Mouse (Mus musculus): ENCODE data around the gene Gm21958. TPM values are rescaled to one million over a fixed set of nuclear protein-coding genes. Genes with fewer than 3 reads are reported as not detected.
A peak's percentile ranks its signal among the peaks of the same experiment; 100 is the strongest.

Gm21958 gene
- 1.5 TPM in 1 of 2 replicates, not detected in the other for polyA plus RNA-seq (2015; fragmentation: Nextera tagmentation; extraction: Ambion mirVana)

DNA sequence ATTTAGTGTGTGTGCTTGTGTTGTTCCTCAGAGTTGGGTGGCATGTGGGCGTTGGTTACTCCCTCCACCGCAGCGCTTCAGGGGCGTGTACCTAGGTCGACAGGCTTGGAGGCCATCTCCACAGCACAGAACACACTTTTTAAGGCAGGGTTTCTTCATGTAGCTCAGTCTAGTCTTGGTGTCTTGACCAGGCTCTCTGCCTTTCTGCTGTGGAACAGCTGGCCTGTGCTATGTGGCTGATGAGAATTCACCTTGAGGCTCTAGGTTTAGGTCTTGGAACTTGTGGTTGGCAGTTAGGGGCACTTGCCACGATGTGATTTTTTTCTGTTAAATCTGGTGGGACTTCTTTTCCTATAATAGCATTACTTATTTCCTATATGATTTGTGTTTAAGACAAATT lies at the start of gene Gm21958:
Gene Gm21958, minus strand, starts transcription at position 101 of the 400 bp plus-strand sequence.
- WGBS: 90% methylated on average over 6 of the region's 6 CpGs
- Histone ChIP-seq H3K4me1 (no peaks in the 10 kb centered on the region), H3K4me3 (replicated peaks) (no peak within 1 kb of the TSS), H3K9me3 (replicated peaks) (no peaks in the 10 kb centered on the region), H3K27me3 (no peaks in the 10 kb centered on the region), H3K36me3 (peaks cover 86% of the 10 kb centered on the region), H3K4me2 (no peak within 1 kb of the TSS), H3K9ac (no peak within 1 kb of the TSS), H3K27ac (no peak within 1 kb of the TSS)
- ATAC-seq (replicated peaks; ENCODE audit: low FRiP score): no peak

DNA sequence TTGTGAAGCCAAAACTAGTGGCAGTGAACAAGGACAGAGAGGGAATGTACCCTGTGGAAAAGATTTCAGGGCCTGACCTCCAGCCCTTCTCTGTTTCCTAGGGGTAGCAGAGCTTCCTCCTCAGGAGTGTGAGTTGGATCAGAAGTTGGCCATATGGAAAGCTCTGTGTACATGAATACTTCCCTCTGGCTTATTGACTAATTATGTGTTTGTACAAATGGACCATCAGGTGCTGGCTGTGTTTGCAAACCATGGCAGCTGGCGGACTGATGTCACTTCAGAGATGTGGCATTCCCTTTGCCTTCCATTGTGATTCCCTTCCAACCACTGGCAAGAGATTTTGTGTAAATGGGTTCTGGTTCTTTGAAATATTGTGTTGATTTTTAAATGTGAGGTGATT lies 47.1 kb upstream of the Gm21958 start:
- H3K9me3 ChIP-seq (replicated peaks): no peaks in the 10 kb centered on the region
- no peak overlapping the region for H3K27ac ChIP-seq
- H3K4me2 ChIP-seq: no peak overlapping the region
- no peaks in the 10 kb centered on the region for H3K36me3 ChIP-seq
- no peaks in the 10 kb centered on the region for H3K27me3 ChIP-seq
- no peak overlapping the region for H3K9ac ChIP-seq
- no peak overlapping the region for H3K4me3 ChIP-seq (replicated peaks)
- H3K4me1 ChIP-seq: peaks cover 23% of the 10 kb centered on the region
- WGBS: 100% methylated on average over 1 of the region's 1 CpGs
- no peak for ATAC-seq (replicated peaks; ENCODE audit: low FRiP score)

DNA sequence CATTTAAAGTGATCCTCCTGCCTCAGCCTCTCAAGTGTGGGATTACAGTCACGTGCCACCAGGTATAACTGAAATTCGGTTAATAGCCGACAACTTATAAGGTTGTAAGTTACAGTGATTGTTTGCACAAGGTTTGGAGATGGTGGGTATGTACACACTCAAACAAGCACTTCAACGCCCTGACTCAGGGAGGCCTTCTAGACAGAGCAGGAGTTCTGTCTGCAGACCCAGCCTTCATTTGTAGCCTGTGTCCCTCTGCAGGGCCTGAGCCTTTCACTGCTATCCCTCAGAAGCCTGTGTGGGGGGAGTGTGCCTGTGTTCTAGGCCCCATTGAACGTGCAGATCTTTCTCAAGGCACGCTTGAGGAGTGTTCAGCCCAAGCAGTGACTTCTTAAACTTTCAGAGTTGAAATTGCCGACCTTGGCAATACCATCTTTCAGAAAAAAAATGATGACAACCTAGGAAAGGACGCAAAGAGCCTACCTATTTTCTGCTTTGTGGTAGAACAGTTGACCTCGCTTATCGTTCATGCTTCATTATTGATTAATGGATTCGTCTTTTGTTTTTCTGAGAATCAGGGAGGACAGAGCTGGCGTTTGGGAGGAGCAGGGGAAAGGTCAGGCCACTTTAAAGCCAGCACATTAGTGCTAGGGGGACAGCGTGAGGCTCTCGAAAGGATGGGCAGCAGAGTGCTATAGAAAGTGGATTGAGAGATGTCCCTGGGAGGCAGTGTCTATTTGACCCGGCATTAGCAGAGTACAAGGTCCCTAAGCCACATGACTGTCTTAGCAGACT lies 46.4 kb upstream of the Gm21958 start:
- Histone ChIP-seq H3K27me3 (no peaks in the 10 kb centered on the region), H3K4me3 (replicated peaks) (no peak overlapping the region), H3K36me3 (no peaks in the 10 kb centered on the region), H3K9me3 (replicated peaks) (no peaks in the 10 kb centered on the region), H3K4me1 (peaks cover 30% of the 10 kb centered on the region), H3K9ac (no peak overlapping the region), H3K27ac (no peak overlapping the region), H3K4me2 (no peak overlapping the region)
- no peak for ATAC-seq (replicated peaks; ENCODE audit: low FRiP score)
- WGBS: 56% methylated on average over 15 of the region's 15 CpGs

DNA sequence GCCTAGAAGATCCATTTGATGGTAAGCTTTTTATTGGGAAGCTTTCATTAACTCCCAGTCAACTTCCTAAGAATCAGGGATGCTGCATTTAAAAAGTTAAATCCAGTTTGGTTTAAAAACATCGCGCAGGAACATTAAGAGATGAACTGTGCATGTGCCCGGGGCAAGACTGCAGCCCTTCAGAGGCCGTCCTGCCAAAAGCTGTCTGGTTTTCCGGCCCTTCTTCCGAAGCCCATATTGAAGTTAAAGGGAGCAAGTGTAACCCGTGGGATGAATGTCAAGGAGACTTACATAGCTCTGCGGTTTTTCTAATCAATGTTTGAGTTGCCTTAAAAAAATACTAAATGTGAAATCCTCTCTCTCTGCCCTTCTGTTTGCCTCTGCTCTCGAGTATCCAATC lies 45.1 kb upstream of the Gm21958 start:
- H3K9ac ChIP-seq: no peak overlapping the region
- H3K4me1 ChIP-seq: peaks cover 40% of the 10 kb centered on the region
- ATAC-seq (replicated peaks; ENCODE audit: low FRiP score): no peak
- no peak overlapping the region for H3K4me2 ChIP-seq
- no peak overlapping the region for H3K27ac ChIP-seq
- H3K4me3 ChIP-seq (replicated peaks): no peak overlapping the region
- H3K36me3 ChIP-seq: no peaks in the 10 kb centered on the region
- no peaks in the 10 kb centered on the region for H3K9me3 ChIP-seq (replicated peaks)
- peaks cover 3% of the 10 kb centered on the region; the same call in 1 of the 2 replicates for H3K27me3 ChIP-seq
- WGBS: 71% methylated on average over 9 of the region's 9 CpGs

DNA sequence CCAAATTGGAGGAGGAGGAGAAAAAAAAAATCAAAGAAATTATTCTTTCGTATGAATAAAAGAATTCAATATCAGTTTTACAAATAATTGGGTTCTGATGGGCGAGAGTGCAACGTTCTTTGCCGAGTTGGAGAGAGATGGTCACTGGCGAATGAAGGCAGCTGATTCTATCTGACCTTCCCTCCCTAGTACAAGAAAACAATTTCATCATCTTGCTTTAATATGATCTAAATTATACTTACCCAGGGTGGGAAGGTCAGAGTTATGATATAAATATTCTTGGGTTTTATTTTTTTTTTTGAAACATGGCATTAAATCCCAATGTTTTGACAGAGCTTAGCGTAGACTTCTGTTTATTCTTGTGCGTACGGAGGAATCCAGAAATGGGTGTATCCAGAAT lies 43.3 kb upstream of the Gm21958 start:
- peaks cover 3% of the 10 kb centered on the region; the same call in 1 of the 2 replicates for H3K27me3 ChIP-seq
- H3K27ac ChIP-seq: no peak overlapping the region
- no peak overlapping the region for H3K9ac ChIP-seq
- ATAC-seq (replicated peaks; ENCODE audit: low FRiP score): no peak
- peak overlapping the region; percentile 100; the same call in 1 of the 2 replicates for H3K4me2 ChIP-seq
- WGBS: 70% methylated on average over 8 of the region's 8 CpGs
- no peaks in the 10 kb centered on the region for H3K9me3 ChIP-seq (replicated peaks)
- H3K4me3 ChIP-seq (replicated peaks): no peak overlapping the region
- H3K4me1 ChIP-seq: peaks cover 37% of the 10 kb centered on the region
- no peaks in the 10 kb centered on the region for H3K36me3 ChIP-seq

DNA sequence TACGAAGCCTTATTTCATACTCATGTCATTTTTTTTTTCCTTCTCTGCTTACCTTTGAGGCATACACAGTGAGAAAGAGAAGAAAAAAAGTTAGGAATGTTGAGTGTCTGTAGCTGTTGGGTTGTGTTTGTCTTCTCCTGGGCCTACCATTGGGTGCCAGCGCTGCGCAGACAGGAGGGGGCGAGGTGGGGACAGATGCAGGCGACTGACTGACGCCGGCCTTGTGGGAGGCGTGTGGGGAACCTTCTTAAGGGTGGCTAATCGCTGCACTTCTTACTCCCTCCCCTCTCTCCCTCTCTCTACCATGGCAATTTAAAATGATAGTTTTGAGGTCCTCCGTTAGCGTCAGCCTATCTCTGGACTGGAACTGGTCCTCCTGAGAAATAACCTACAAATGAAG lies 41.9 kb upstream of the Gm21958 start:
- Histone ChIP-seq H3K4me3 (replicated peaks) (peak overlapping the region; percentile 77), H3K27ac (peak overlapping the region; percentile 91), H3K4me2 (peak overlapping the region; percentile 100), H3K9ac (peak overlapping the region; percentile 67), H3K27me3 (peaks cover 3% of the 10 kb centered on the region; the same call in 1 of the 2 replicates), H3K9me3 (replicated peaks) (no peaks in the 10 kb centered on the region), H3K4me1 (peaks cover 35% of the 10 kb centered on the region), H3K36me3 (peaks cover 6% of the 10 kb centered on the region)
- 0 out of 2 replicates have a peak, but pooled peaks have one; percentile 59 for ATAC-seq (replicated peaks; ENCODE audit: low FRiP score)
- WGBS: 0% methylated on average over 11 of the region's 11 CpGs

DNA sequence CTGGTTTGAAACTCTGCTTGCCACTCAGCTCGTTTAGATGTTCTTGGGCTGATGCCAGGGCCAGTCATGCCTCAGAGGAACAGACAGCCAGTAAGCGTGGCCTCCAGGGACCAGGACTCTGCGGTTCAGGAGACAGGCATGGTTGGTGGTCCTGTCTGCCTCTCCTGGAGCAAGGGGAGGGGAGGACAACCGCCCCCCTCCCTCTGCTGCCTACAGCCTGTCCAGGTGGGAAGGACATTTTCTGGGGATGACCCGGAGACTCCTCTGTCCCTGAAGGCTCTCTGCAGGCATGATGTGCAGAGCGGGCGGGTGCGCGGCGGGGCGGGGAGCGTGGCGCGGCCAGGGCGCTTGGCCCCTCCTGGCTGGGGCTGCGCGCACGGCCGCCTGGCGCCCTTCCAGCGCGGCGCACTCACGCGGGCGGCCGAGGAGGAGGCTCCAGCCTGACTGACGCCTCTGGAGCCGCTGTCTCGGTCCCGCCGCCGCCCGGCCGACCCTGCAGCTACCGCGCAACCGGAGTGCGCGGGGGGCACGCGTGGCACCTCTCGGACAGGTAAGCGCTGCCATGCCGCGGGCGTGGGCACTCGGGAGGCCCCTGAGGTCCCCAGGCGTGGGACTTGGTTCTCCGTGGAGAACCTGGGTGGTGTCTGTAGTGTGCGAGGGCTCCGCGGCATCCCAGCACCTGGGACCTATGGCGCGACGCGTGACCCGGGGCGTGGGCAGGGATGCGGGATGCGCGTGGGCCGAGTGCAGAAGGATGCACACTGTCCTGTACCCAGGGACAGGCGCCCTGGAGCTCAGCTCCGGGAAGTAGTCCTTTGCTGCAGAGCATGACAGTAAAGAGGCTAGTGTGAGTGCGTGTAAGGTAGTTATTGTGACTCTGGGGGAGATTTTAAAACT lies 41.2 kb upstream of the Gm21958 start, which contains the start of gene Smad9:
Gene Smad9, plus strand, starts transcription at position 438 of the 897 bp plus-strand sequence.
- ATAC-seq (replicated peaks; ENCODE audit: low FRiP score): peak; percentile 93
- H3K4me2 ChIP-seq: peak within 1 kb of the TSS; percentile 100
- under 1% methylated on average over 65 of the region's 66 CpGs for WGBS
- H3K36me3 ChIP-seq: peaks cover 12% of the 10 kb centered on the region
- H3K9me3 ChIP-seq (replicated peaks): no peaks in the 10 kb centered on the region
- peaks cover 3% of the 10 kb centered on the region; the same call in 1 of the 2 replicates for H3K27me3 ChIP-seq
- peak within 1 kb of the TSS; percentile 91 for H3K27ac ChIP-seq
- peak within 1 kb of the TSS; percentile 77 for H3K4me3 ChIP-seq (replicated peaks)
- H3K4me1 ChIP-seq: peaks cover 30% of the 10 kb centered on the region
- peak within 1 kb of the TSS; percentile 67 for H3K9ac ChIP-seq

DNA sequence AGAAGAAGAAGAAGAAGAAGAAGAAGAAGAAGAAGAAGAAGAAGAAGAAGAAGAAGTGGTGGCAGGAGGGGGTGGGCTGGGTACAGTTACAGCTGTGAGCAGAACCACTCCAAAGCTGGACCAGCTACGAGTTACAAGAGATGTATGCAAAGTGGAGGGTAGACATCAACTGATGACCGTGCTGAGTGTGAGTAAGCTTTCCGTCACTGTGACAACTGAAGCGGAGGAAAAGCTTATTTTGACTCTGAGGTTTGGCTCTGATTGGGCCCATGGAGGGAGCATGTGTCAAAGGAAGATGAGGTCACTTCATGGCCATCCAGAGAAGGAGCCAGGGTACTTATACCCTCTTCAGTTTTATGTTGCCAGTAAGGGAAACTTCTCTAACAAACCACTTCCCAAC lies 39.3 kb upstream of the Gm21958 start:
- Histone ChIP-seq H3K4me1 (peaks cover 30% of the 10 kb centered on the region), H3K4me2 (no peak overlapping the region), H3K27ac (no peak overlapping the region), H3K27me3 (peaks cover 3% of the 10 kb centered on the region; the same call in 1 of the 2 replicates), H3K4me3 (replicated peaks) (no peak overlapping the region), H3K9me3 (replicated peaks) (no peaks in the 10 kb centered on the region), H3K9ac (no peak overlapping the region), H3K36me3 (peaks cover 32% of the 10 kb centered on the region)
- WGBS: 68% methylated on average over 4 of the region's 4 CpGs
- no peak for ATAC-seq (replicated peaks; ENCODE audit: low FRiP score)

DNA sequence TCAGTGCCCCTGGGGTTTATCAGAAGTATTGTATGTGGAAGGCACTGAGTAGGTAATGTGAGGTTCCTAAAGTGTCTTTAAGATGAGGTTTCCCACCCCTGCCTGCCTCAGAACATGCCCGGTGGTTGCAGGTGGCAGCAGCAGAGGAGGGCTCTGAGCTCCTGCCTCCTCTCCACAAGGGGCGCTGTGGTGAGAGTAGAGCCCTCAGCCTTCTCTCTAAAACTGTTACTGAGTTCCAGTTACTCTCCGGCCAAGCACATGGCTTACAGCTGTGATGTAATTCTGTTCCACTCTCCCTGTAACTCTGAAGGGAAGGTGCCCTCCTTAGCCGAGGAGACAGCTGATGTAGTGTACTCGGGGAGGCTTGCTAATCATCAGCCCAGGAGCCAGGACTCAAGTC lies 31.6 kb upstream of the Gm21958 start:
- WGBS: 68% methylated on average over 5 of the region's 5 CpGs
- Histone ChIP-seq H3K36me3 (peaks cover 99% of the 10 kb centered on the region), H3K4me2 (no peak overlapping the region), H3K27ac (no peak overlapping the region), H3K27me3 (no peaks in the 10 kb centered on the region), H3K4me3 (replicated peaks) (no peak overlapping the region), H3K9ac (no peak overlapping the region), H3K9me3 (replicated peaks) (no peaks in the 10 kb centered on the region), H3K4me1 (no peaks in the 10 kb centered on the region)
- ATAC-seq (replicated peaks; ENCODE audit: low FRiP score): no peak

DNA sequence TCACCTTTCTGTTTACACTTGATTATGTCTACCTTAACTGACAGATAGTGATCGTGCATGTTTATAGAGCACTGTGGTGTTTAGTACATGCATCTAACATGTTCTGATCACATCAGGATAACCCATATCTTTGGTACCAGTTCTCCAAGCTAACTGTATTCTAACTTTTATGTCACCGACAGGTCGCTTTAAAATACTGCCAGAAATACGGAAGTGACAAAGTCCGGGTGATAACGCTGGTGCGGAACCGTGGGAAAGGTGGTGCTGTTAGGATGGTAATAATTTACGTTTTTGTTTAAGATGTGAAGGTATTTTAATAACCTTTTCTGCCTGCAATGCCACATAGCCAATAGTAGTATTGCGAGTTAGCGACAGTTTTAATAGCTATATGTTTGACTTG lies 27.8 kb upstream of the Gm21958 start:
- WGBS: 94% methylated on average over 11 of the region's 11 CpGs
- Histone ChIP-seq H3K4me3 (replicated peaks) (no peak overlapping the region), H3K4me2 (no peak overlapping the region), H3K27ac (no peak overlapping the region), H3K36me3 (peaks cover 91% of the 10 kb centered on the region), H3K9me3 (replicated peaks) (no peaks in the 10 kb centered on the region), H3K27me3 (no peaks in the 10 kb centered on the region), H3K9ac (no peak overlapping the region), H3K4me1 (no peaks in the 10 kb centered on the region)
- no peak for ATAC-seq (replicated peaks; ENCODE audit: low FRiP score)

DNA sequence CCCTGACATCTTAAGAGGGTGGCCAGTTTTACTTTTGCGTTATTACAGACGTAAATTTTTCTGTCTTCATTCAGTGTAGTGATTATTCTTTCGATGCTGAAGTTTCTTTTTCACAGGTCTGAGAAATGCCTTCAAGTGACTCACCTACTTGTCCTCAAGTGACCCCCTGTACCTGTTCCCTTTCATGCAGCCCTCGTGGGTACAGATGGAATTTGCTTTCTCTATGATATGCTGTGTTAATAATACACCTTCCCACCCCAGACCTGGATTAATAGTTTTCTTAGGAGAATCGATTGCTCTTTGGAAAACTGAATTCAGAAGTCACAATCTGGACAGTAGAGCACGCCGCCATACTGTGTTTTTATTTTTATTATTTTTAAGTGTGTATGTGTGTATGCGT lies 23.2 kb upstream of the Gm21958 start:
- Histone ChIP-seq H3K27ac (no peak overlapping the region), H3K36me3 (peaks cover 56% of the 10 kb centered on the region), H3K4me1 (peaks cover 23% of the 10 kb centered on the region), H3K9ac (no peak overlapping the region), H3K4me2 (no peak overlapping the region), H3K4me3 (replicated peaks) (no peak overlapping the region), H3K9me3 (replicated peaks) (no peaks in the 10 kb centered on the region), H3K27me3 (no peaks in the 10 kb centered on the region)
- ATAC-seq (replicated peaks; ENCODE audit: low FRiP score): no peak
- WGBS: 91% methylated on average over 8 of the region's 8 CpGs
